Mouse (Mus musculus) kidney, embryonic 14.5 days (tissue): ENCODE measurements around the gene Capn5. TPM values are rescaled to one million over a fixed set of nuclear protein-coding genes. Genes with fewer than 3 reads are reported as not detected.

ENCODE experiments used
- ATAC-seq: fragments of 200-750 bp; cut with Nextera tagmentation; 2 replicates; pipeline ENCODE4 v1.8.0; 2017; ENCODE audit warnings: moderate number of reproducible peaks, mild to moderate bottlenecking, moderate TSS enrichment, moderate library complexity; ENCODE audit not compliant: low FRiP score, low TSS enrichment
- H3K27ac ChIP-seq: fragments of 300-500 bp; sonication (generic); 2 replicates; pipeline ENCODE4 v1.5.1; 2014; ENCODE audit warnings: low read depth, mild to moderate bottlenecking, low read length, moderate library complexity, mixed read lengths
- H3K27me3 ChIP-seq: fragments of 300-500 bp; sonication (generic); 2 replicates; pipeline ENCODE4 v1.6.1; 2014; ENCODE audit warnings: mild to moderate bottlenecking, low read length; ENCODE audit not compliant: control insufficient read depth, insufficient read depth
- H3K36me3 ChIP-seq: fragments of 300-500 bp; sonication (generic); 2 replicates; pipeline ENCODE4 v1.6.1; 2014; ENCODE audit warnings: low read length, mixed read lengths; ENCODE audit not compliant: control insufficient read depth, insufficient read depth
- H3K4me1 ChIP-seq: fragments of 300-500 bp; sonication (generic); 2 replicates; pipeline ENCODE4 v1.6.1; 2014; ENCODE audit warnings: low read length, mixed read lengths; ENCODE audit not compliant: control insufficient read depth, insufficient read depth
- H3K4me2 ChIP-seq: fragments of 300-500 bp; sonication (generic); replicated peaks from 2 replicates; pipeline ENCODE4 v1.6.1; 2014; ENCODE audit warnings: low read depth, mild to moderate bottlenecking, low read length
- H3K4me3 ChIP-seq: fragments of 300-500 bp; sonication (generic); 2 replicates; pipeline ENCODE4 v1.5.1; 2014; ENCODE audit warnings: mild to moderate bottlenecking, low read length
- H3K9ac ChIP-seq: fragments of 300-500 bp; sonication (generic); 2 replicates; pipeline ENCODE4 v1.6.1; 2014; ENCODE audit warnings: low read depth, mild to moderate bottlenecking, low read length, moderate library complexity
- H3K9me3 ChIP-seq: fragments of 300-500 bp; sonication (generic); 2 replicates; pipeline ENCODE4 v1.6.1; 2016; ENCODE audit warnings: low read length; ENCODE audit not compliant: control insufficient read depth
- WGBS: fragments of 180-500 bp; shearing (Covaris S2); extraction: QIAGEN DNeasy Blood & Tissue Kit; methylation state at CpG from one replicate; pipeline ENCODE4 v1.1.7; 2014; 5-methylcytosine and 5-hydroxymethylcytosine counted together
- polyA plus RNA-seq: library from polyadenylated mRNA; unstranded; fragments of >200 nt; fragmentation: Nextera tagmentation; extraction: Ambion mirVana; gene quantifications from 2 replicates; pipeline ENCODE4 v1.2.1, GENCODE M21; 2014

The Capn5 gene
- polyA plus RNA-seq, 1 experiment from 2014 or later = 10.4 TPM

- H3K4me3 ChIP-seq = no peak overlapping the region
- no peak overlapping the region for H3K27ac ChIP-seq
- H3K9me3 ChIP-seq = no peaks in the 10 kb centered on the region
- H3K4me1 ChIP-seq = peaks cover 39% of the 10 kb centered on the region
- no peaks in the 10 kb centered on the region for H3K36me3 ChIP-seq
- no peak for ATAC-seq
- no peak overlapping the region for H3K9ac ChIP-seq
- no peaks in the 10 kb centered on the region for H3K27me3 ChIP-seq
- 45% methylated on average over 3 of the region's 3 CpGs for WGBS
- no peak overlapping the region for H3K4me2 ChIP-seq
Observed at GRCm38 (mm10) chr7:98156280-98156665, 21.8 kb downstream of the Capn5 start.

GRCm38 (mm10) chr7:98155546-98156279 lies 22.4 kb downstream of the Capn5 start:
- no peak overlapping the region for H3K4me2 ChIP-seq
- H3K9ac ChIP-seq = no peak overlapping the region
- no peaks in the 10 kb centered on the region for H3K9me3 ChIP-seq
- H3K36me3 ChIP-seq = no peaks in the 10 kb centered on the region
- WGBS = 25% methylated on average over 8 of the region's 8 CpGs
- no peak overlapping the region for H3K27ac ChIP-seq
- H3K27me3 ChIP-seq = no peaks in the 10 kb centered on the region
- peaks cover 38% of the 10 kb centered on the region for H3K4me1 ChIP-seq
- H3K4me3 ChIP-seq = no peak overlapping the region
- no peak for ATAC-seq

GRCm38 (mm10) chr7:98153892-98154291 lies 24.2 kb downstream of the Capn5 start:
- Histone ChIP-seq H3K36me3 (no peaks in the 10 kb centered on the region), H3K27me3 (no peaks in the 10 kb centered on the region), H3K9ac (no peak overlapping the region), H3K4me2 (no peak overlapping the region), H3K4me3 (no peak overlapping the region), H3K9me3 (no peaks in the 10 kb centered on the region), H3K4me1 (peaks cover 30% of the 10 kb centered on the region), H3K27ac (no peak overlapping the region)
- no peak for ATAC-seq
- 66% methylated on average over 5 of the region's 5 CpGs for WGBS

GRCm38 (mm10) chr7:98153345-98153744 lies 24.7 kb downstream of the Capn5 start:
- Histone ChIP-seq H3K27me3 (no peaks in the 10 kb centered on the region), H3K9me3 (no peaks in the 10 kb centered on the region), H3K4me1 (peaks cover 30% of the 10 kb centered on the region), H3K4me2 (no peak overlapping the region), H3K27ac (no peak overlapping the region), H3K36me3 (no peaks in the 10 kb centered on the region), H3K4me3 (no peak overlapping the region), H3K9ac (no peak overlapping the region)
- no peak for ATAC-seq
- WGBS = 56% methylated on average over 3 of the region's 3 CpGs

GRCm38 (mm10) chr7:98152400-98152799 lies 25.7 kb downstream of the Capn5 start:
- Histone ChIP-seq H3K4me2 (no peak overlapping the region), H3K4me3 (no peak overlapping the region), H3K9ac (no peak overlapping the region; the same call in 1 of the 2 replicates), H3K36me3 (no peaks in the 10 kb centered on the region), H3K4me1 (peaks cover 39% of the 10 kb centered on the region), H3K9me3 (no peaks in the 10 kb centered on the region), H3K27ac (no peak overlapping the region), H3K27me3 (no peaks in the 10 kb centered on the region)
- 22% methylated on average over 8 of the region's 8 CpGs for WGBS
- ATAC-seq = no peak

- H3K4me1 ChIP-seq = peaks cover 34% of the 10 kb centered on the region
- no peak for ATAC-seq
Observed at GRCm38 (mm10) chr7:98150525-98150924, 27.5 kb downstream of the Capn5 start.

GRCm38 (mm10) chr7:98149802-98150201 lies 28.3 kb downstream of the Capn5 start:
- peak; percentile 37; the same call in 1 of the 2 replicates for ATAC-seq
- H3K9ac ChIP-seq = no peak overlapping the region
- no peak overlapping the region for H3K4me2 ChIP-seq
- peaks cover 34% of the 10 kb centered on the region for H3K4me1 ChIP-seq
- no peaks in the 10 kb centered on the region for H3K9me3 ChIP-seq
- H3K27ac ChIP-seq = peak overlapping the region; percentile 69; the same call in 1 of the 2 replicates
- 9% methylated on average over 3 of the region's 3 CpGs for WGBS
- no peaks in the 10 kb centered on the region for H3K36me3 ChIP-seq
- no peaks in the 10 kb centered on the region for H3K27me3 ChIP-seq
- H3K4me3 ChIP-seq = no peak overlapping the region

More at GRCm38 (mm10) chr7:98150525-98150924, 27.5 kb downstream of the Capn5 start:
- Histone ChIP-seq H3K9me3 (no peaks in the 10 kb centered on the region), H3K27me3 (no peaks in the 10 kb centered on the region), H3K4me2 (no peak overlapping the region), H3K4me3 (no peak overlapping the region), H3K36me3 (no peaks in the 10 kb centered on the region), H3K27ac (peak overlapping the region; percentile 37; the same call in 1 of the 2 replicates), H3K9ac (no peak overlapping the region)
- 55% methylated on average over 5 of the region's 5 CpGs for WGBS

DNA sequence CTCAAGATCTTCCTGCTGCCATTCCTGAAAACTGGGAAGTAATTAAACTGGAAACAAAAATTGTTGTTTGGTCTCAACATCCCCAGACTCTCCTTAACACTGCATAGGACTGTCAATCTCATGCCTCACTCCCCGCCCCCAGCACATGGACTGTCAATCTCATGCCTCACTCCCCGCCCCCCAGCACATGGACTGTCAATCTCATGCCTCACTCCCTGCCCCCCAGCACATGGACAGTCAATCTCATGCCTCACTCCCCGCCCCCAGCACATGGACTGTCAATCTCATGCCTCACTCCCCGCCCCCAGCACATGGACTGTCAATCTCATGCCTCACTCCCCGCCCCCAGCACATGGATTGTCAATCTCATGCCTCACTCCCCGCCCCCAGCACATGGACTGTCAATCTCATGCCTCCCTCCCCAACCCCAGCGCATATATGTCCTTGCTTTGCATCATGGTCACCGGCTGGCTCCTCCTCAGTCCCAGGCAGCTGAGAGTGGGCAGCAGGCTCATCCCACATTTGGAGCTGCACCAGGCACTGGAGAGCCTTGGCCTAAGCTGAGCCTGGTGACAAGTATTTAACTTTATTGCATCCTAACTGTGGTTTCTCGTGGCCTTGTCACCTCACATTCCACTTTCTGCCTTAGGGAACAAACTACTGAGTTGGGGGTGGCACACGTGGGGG lies 29.2 kb downstream of the Capn5 start:
- H3K9ac ChIP-seq = no peak overlapping the region
- H3K4me2 ChIP-seq = no peak overlapping the region
- peaks cover 34% of the 10 kb centered on the region for H3K4me1 ChIP-seq
- WGBS = 68% methylated on average over 10 of the region's 10 CpGs
- peak overlapping the region; percentile 69; the same call in 1 of the 2 replicates for H3K27ac ChIP-seq
- H3K9me3 ChIP-seq = no peaks in the 10 kb centered on the region
- ATAC-seq = no peak
- no peaks in the 10 kb centered on the region for H3K36me3 ChIP-seq
- H3K4me3 ChIP-seq = no peak overlapping the region
- H3K27me3 ChIP-seq = no peaks in the 10 kb centered on the region

GRCm38 (mm10) chr7:98147766-98148165 lies 30.3 kb downstream of the Capn5 start:
- no peaks in the 10 kb centered on the region for H3K27me3 ChIP-seq
- no peaks in the 10 kb centered on the region for H3K36me3 ChIP-seq
- ATAC-seq = no peak
- H3K4me3 ChIP-seq = no peak overlapping the region
- H3K27ac ChIP-seq = peak overlapping the region; percentile 38; the same call in 1 of the 2 replicates
- WGBS = 54% methylated on average over 8 of the region's 8 CpGs
- no peak overlapping the region for H3K4me2 ChIP-seq
- peaks cover 35% of the 10 kb centered on the region for H3K4me1 ChIP-seq
- H3K9ac ChIP-seq = no peak overlapping the region
- H3K9me3 ChIP-seq = no peaks in the 10 kb centered on the region
